Mouse (Mus musculus): ENCODE results near the gene Cst6. TPM values are rescaled to one million over a fixed set of nuclear protein-coding genes. Genes with fewer than 3 reads are reported as not detected.

Gene Cst6
- polyA plus RNA-seq, 1 experiment from 2014 or later = 6.3 TPM

GRCm38 (mm10) chr19:5372724-5373123 lies 23.4 kb upstream of the Cst6 start:
- no peak overlapping the region for H3K4me2 ChIP-seq
- 89% methylated on average over 7 of the region's 7 CpGs for WGBS
- no peak overlapping the region for H3K4me3 ChIP-seq
- no peak for ATAC-seq (ENCODE audit: low FRiP score)
- H3K27ac ChIP-seq = no peak overlapping the region
- no peaks in the 10 kb centered on the region for H3K9me3 ChIP-seq
- peaks cover 11% of the 10 kb centered on the region for H3K4me1 ChIP-seq (replicated peaks)
- no peaks in the 10 kb centered on the region for H3K27me3 ChIP-seq
- H3K36me3 ChIP-seq = peaks cover 79% of the 10 kb centered on the region
- H3K9ac ChIP-seq = no peak overlapping the region

GRCm38 (mm10) chr19:5370932-5371331 lies 21.6 kb upstream of the Cst6 start:
- Histone ChIP-seq H3K36me3 (peaks cover 63% of the 10 kb centered on the region), H3K27me3 (no peaks in the 10 kb centered on the region), H3K9me3 (no peaks in the 10 kb centered on the region), H3K4me1 (replicated peaks) (peaks cover 16% of the 10 kb centered on the region), H3K4me3 (no peak overlapping the region), H3K4me2 (no peak overlapping the region), H3K9ac (no peak overlapping the region), H3K27ac (no peak overlapping the region)
- WGBS = 91% methylated on average over 3 of the region's 3 CpGs
- ATAC-seq (ENCODE audit: low FRiP score) = no peak

- Histone ChIP-seq H3K27me3 (no peaks in the 10 kb centered on the region), H3K4me3 (peak overlapping the region; percentile 91), H3K4me1 (replicated peaks) (peaks cover 26% of the 10 kb centered on the region), H3K36me3 (peaks cover 64% of the 10 kb centered on the region), H3K4me2 (peak overlapping the region; percentile 82), H3K27ac (peak overlapping the region; percentile 94), H3K9ac (peak overlapping the region; percentile 88), H3K9me3 (no peaks in the 10 kb centered on the region)
- 12% methylated on average over 11 of the region's 11 CpGs for WGBS
- no peak for ATAC-seq (ENCODE audit: low FRiP score)
These were observed 18.1 kb upstream of the Cst6 start for GRCm38 (mm10) chr19:5367455-5367854.

GRCm38 (mm10) chr19:5367053-5367359 lies 17.6 kb upstream of the Cst6 start, which contains the start of gene Banf1:
TSS of gene Banf1 (minus strand) at chr19:5367168.
- H3K4me3 ChIP-seq = peak within 1 kb of the TSS; percentile 91
- H3K9ac ChIP-seq = peak within 1 kb of the TSS; percentile 88
- ATAC-seq (ENCODE audit: low FRiP score) = peak; percentile 36; the same call in 1 of the 2 replicates
- H3K27ac ChIP-seq = peak within 1 kb of the TSS; percentile 94
- no peaks in the 10 kb centered on the region for H3K9me3 ChIP-seq
- peaks cover 26% of the 10 kb centered on the region for H3K4me1 ChIP-seq (replicated peaks)
- under 1% methylated on average over 33 of the region's 33 CpGs for WGBS
- no peaks in the 10 kb centered on the region for H3K27me3 ChIP-seq
- peak within 1 kb of the TSS; percentile 82 for H3K4me2 ChIP-seq
- H3K36me3 ChIP-seq = peaks cover 59% of the 10 kb centered on the region

- Histone ChIP-seq H3K9me3 (no peaks in the 10 kb centered on the region), H3K27me3 (no peaks in the 10 kb centered on the region), H3K36me3 (peaks cover 53% of the 10 kb centered on the region), H3K27ac (peak within 1 kb of the TSS; percentile 94), H3K4me1 (replicated peaks) (peaks cover 26% of the 10 kb centered on the region), H3K9ac (peak within 1 kb of the TSS; percentile 88), H3K4me3 (peak within 1 kb of the TSS; percentile 91), H3K4me2 (peak within 1 kb of the TSS; percentile 82)
- under 1% methylated on average over 84 of the region's 92 CpGs for WGBS
- ATAC-seq (ENCODE audit: low FRiP score) = peak; percentile 94
These were observed 17.0 kb upstream of the Cst6 start, which contains the start of gene Eif1ad for GRCm38 (mm10) chr19:5366175-5367052. TSS of gene Eif1ad (plus strand) at chr19:5366741.

- peaks cover 49% of the 10 kb centered on the region for H3K36me3 ChIP-seq
- no peak for ATAC-seq (ENCODE audit: low FRiP score)
- peak overlapping the region; percentile 94 for H3K27ac ChIP-seq
- WGBS = 24% methylated on average over 11 of the region's 11 CpGs
- peak overlapping the region; percentile 88 for H3K9ac ChIP-seq
- H3K9me3 ChIP-seq = no peaks in the 10 kb centered on the region
- H3K4me2 ChIP-seq = peak overlapping the region; percentile 82
- peak overlapping the region; percentile 91 for H3K4me3 ChIP-seq
- H3K4me1 ChIP-seq (replicated peaks) = peaks cover 26% of the 10 kb centered on the region
- H3K27me3 ChIP-seq = no peaks in the 10 kb centered on the region
These were observed 16.4 kb upstream of the Cst6 start for GRCm38 (mm10) chr19:5365751-5366150.

- Histone ChIP-seq H3K4me3 (no peak overlapping the region), H3K4me1 (replicated peaks) (peaks cover 26% of the 10 kb centered on the region), H3K36me3 (peaks cover 33% of the 10 kb centered on the region), H3K27me3 (no peaks in the 10 kb centered on the region), H3K4me2 (no peak overlapping the region), H3K9ac (no peak overlapping the region), H3K9me3 (no peaks in the 10 kb centered on the region), H3K27ac (no peak overlapping the region)
- ATAC-seq (ENCODE audit: low FRiP score) = no peak
- WGBS = 93% methylated on average over 2 of the region's 2 CpGs
These were observed 14.8 kb upstream of the Cst6 start for GRCm38 (mm10) chr19:5364124-5364523.

GRCm38 (mm10) chr19:5362186-5362585 lies 12.8 kb upstream of the Cst6 start:
- 80% methylated on average over 2 of the region's 2 CpGs for WGBS
- no peaks in the 10 kb centered on the region for H3K9me3 ChIP-seq
- no peak overlapping the region for H3K9ac ChIP-seq
- no peak overlapping the region for H3K27ac ChIP-seq
- H3K4me3 ChIP-seq = no peak overlapping the region
- H3K27me3 ChIP-seq = no peaks in the 10 kb centered on the region
- ATAC-seq (ENCODE audit: low FRiP score) = no peak
- peaks cover 12% of the 10 kb centered on the region for H3K4me1 ChIP-seq (replicated peaks)
- peaks cover 23% of the 10 kb centered on the region for H3K36me3 ChIP-seq
- H3K4me2 ChIP-seq = no peak overlapping the region

GRCm38 (mm10) chr19:5356080-5356479 lies 6.7 kb upstream of the Cst6 start:
- no peaks in the 10 kb centered on the region for H3K4me1 ChIP-seq (replicated peaks)
- no peak overlapping the region for H3K4me2 ChIP-seq
- no peak overlapping the region for H3K27ac ChIP-seq
- H3K9me3 ChIP-seq = no peaks in the 10 kb centered on the region
- no peaks in the 10 kb centered on the region for H3K36me3 ChIP-seq
- no peak overlapping the region for H3K4me3 ChIP-seq
- WGBS = no CpG with 5 or more reads among the region's 1 CpGs
- H3K9ac ChIP-seq = no peak overlapping the region
- ATAC-seq (ENCODE audit: low FRiP score) = no peak
- no peaks in the 10 kb centered on the region for H3K27me3 ChIP-seq

- no peak overlapping the region for H3K9ac ChIP-seq
- no peaks in the 10 kb centered on the region for H3K9me3 ChIP-seq
- no peak overlapping the region for H3K4me3 ChIP-seq
- H3K4me1 ChIP-seq (replicated peaks) = peaks cover 6% of the 10 kb centered on the region
- H3K27me3 ChIP-seq = peaks cover 6% of the 10 kb centered on the region; the same call in 1 of the 2 replicates
- H3K4me2 ChIP-seq = no peak overlapping the region
- H3K27ac ChIP-seq = no peak overlapping the region
- whole genome bisulfite sequencing = 89% methylated on average over 2 of the region's 2 CpGs
- no peak for ATAC-seq (ENCODE audit: low FRiP score)
- no peaks in the 10 kb centered on the region for H3K36me3 ChIP-seq
These were observed 4.2 kb upstream of the Cst6 start for GRCm38 (mm10) chr19:5353609-5354008.

GRCm38 (mm10) chr19:5348526-5349501 lies 560 bp downstream of the Cst6 start:
- ATAC-seq (ENCODE audit: low FRiP score) = 0 out of 2 replicates have a peak, but pooled peaks have one; percentile 59
- Histone ChIP-seq H3K9ac (peak overlapping the region; percentile 79), H3K4me2 (peak overlapping the region; percentile 73), H3K4me3 (peak overlapping the region; percentile 42), H3K9me3 (no peaks in the 10 kb centered on the region), H3K27ac (no peak overlapping the region), H3K36me3 (no peaks in the 10 kb centered on the region), H3K27me3 (peaks cover 6% of the 10 kb centered on the region; the same call in 1 of the 2 replicates), H3K4me1 (replicated peaks) (peaks cover 6% of the 10 kb centered on the region)
- WGBS = 7% methylated on average over 34 of the region's 34 CpGs

GRCm38 (mm10) chr19:5348064-5348463 lies 1.3 kb downstream of the Cst6 start:
- Histone ChIP-seq H3K4me1 (replicated peaks) (peaks cover 6% of the 10 kb centered on the region), H3K9ac (peak overlapping the region; percentile 5; the same call in 1 of the 2 replicates), H3K4me2 (no peak overlapping the region), H3K27ac (no peak overlapping the region), H3K4me3 (no peak overlapping the region), H3K9me3 (no peaks in the 10 kb centered on the region), H3K27me3 (peaks cover 6% of the 10 kb centered on the region; the same call in 1 of the 2 replicates), H3K36me3 (no peaks in the 10 kb centered on the region)
- no peak for ATAC-seq (ENCODE audit: low FRiP score)
- 79% methylated on average over 6 of the region's 6 CpGs for WGBS

Measured in hindbrain, embryonic 13.5 days (tissue).